Mouse (Mus musculus) brain, embryonic 14.5 days (tissue): ENCODE data around the gene Sco1.

ENCODE experiments used
- CTCF ChIP-seq: fragments of 200-500 bp; IDR thresholded peaks from 2 replicates; pipeline ENCODE4 v1.5.1; 2012; ENCODE audit warnings: inconsistent platforms, mild to moderate bottlenecking, moderate library complexity, borderline replicate concordance; ENCODE audit not compliant: insufficient read depth, insufficient read length; ENCODE audit errors: extremely low read depth
- POLR2A ChIP-seq: fragments of 200-500 bp; IDR thresholded peaks from 2 replicates; pipeline ENCODE4 v1.6.1; 2012; ENCODE audit warnings: mild to moderate bottlenecking, inconsistent platforms, borderline replicate concordance; ENCODE audit not compliant: poor library complexity, insufficient read depth, insufficient read length, severe bottlenecking; ENCODE audit errors: extremely low read depth

- TF ChIP-seq CTCF = no peak
- TF ChIP-seq POLR2A = no peak
These were observed 15.3 kb downstream of the Sco1 start for GRCm38 (mm10) chr11:67067741-67068140.
